Mouse (Mus musculus): ENCODE results near the gene Trmt10c. TPM values are rescaled to one million over a fixed set of nuclear protein-coding genes. Genes with fewer than 3 reads are reported as not detected.

Trmt10c gene
- polyA plus RNA-seq, 1 experiment from 2014 or later: 18.4 TPM

DNA sequence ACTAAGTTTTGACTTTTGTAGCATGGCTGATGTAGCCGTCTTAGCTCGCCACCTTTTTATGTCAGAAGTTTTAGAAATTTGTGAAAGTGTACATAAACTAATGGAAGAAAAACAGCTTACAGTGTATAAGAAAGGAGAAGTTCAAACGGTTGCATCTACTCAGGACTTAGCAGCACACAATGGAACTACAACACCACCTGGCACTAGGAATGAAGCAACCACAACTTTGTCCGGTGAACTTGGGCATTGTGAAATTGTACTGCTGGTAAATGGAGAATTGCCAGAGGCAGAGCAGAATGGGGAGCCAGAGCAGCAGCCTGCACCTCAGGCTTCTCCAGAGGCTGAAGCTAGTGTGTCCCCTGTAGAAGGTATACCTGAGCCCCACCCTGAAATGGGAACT, 47.3 kb downstream of the Trmt10c start:
- Histone ChIP-seq H3K4me2 (ENCODE audit: low read length) (no peak overlapping the region), H3K36me3 (ENCODE audit: control insufficient read depth, insufficient read depth, low read length) (peaks cover 7% of the 10 kb centered on the region), H3K27me3 (ENCODE audit: control insufficient read depth, insufficient read depth, low read depth, low read length) (no peaks in the 10 kb centered on the region), H3K4me1 (ENCODE audit: control insufficient read depth, insufficient read depth, low read length) (no peaks in the 10 kb centered on the region), H3K9me3 (replicated peaks; ENCODE audit: control insufficient read depth, low read length, poor library complexity, severe bottlenecking) (no peaks in the 10 kb centered on the region), H3K4me3 (ENCODE audit: low read depth, low read length) (no peak overlapping the region), H3K27ac (ENCODE audit: low read length) (no peak overlapping the region), H3K9ac (ENCODE audit: low read depth, low read length) (no peak overlapping the region)
- 96% methylated on average over 4 of the region's 4 CpGs for WGBS
- no peak for ATAC-seq

DNA sequence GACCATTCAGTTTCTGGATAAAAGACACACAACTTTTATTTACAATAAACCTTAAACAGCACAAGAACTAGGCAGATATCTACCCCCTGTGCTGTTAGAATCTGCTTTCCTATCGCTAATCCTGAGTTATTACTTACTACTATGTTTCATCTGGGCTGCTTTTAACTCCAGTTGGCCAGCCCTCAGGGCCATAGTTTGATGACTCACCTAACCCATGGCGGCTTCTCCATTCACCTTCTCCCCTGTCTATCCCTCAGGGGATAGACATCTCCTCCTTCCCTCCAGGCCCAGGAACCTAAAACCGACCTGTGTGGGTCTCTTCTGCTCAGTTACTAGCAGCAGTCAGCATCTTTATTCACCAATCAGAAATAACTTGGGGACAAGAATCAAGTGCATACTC, 51.6 kb downstream of the Trmt10c start:
- WGBS: 94% methylated on average over 3 of the region's 3 CpGs
- no peaks in the 10 kb centered on the region for H3K4me1 ChIP-seq (ENCODE audit: control insufficient read depth, insufficient read depth, low read length)
- no peak overlapping the region for H3K4me3 ChIP-seq (ENCODE audit: low read depth, low read length)
- no peak for ATAC-seq
- H3K9me3 ChIP-seq (replicated peaks; ENCODE audit: control insufficient read depth, low read length, poor library complexity, severe bottlenecking): no peaks in the 10 kb centered on the region
- H3K27me3 ChIP-seq (ENCODE audit: control insufficient read depth, insufficient read depth, low read depth, low read length): no peaks in the 10 kb centered on the region
- no peak overlapping the region for H3K27ac ChIP-seq (ENCODE audit: low read length)
- H3K9ac ChIP-seq (ENCODE audit: low read depth, low read length): no peak overlapping the region
- H3K4me2 ChIP-seq (ENCODE audit: low read length): no peak overlapping the region
- no peaks in the 10 kb centered on the region; the same call in 1 of the 2 replicates for H3K36me3 ChIP-seq (ENCODE audit: control insufficient read depth, insufficient read depth, low read length)

Small RNA genes within 50 kb of the gene (microRNA-seq; reads per million reads assigned to microRNA genes)
- not detected for gene Gm24047

Other genes starting within 250 kb of the Trmt10c start
- 1.1 and 1.3 TPM in 2 replicates for gene Nfkbiz, start 198.9 kb downstream of the Trmt10c start, polyA plus RNA-seq (2015; fragmentation: Nextera tagmentation; extraction: Ambion mirVana)
- 1.8 and 2.0 TPM in 2 replicates for gene Nxpe3, start 142.5 kb downstream of the Trmt10c start, polyA plus RNA-seq (2015; fragmentation: Nextera tagmentation; extraction: Ambion mirVana)
- gene Cep97, start 103.0 kb downstream of the Trmt10c start, polyA plus RNA-seq (2015; fragmentation: Nextera tagmentation; extraction: Ambion mirVana): 12.1 and 12.2 TPM in 2 replicates
- 436 and 460 TPM in 2 replicates for gene Rpl24, start 71.5 kb downstream of the Trmt10c start, polyA plus RNA-seq (2015; fragmentation: Nextera tagmentation; extraction: Ambion mirVana)
- 24.6 and 25.4 TPM in 2 replicates for gene Zbtb11, start 63.9 kb downstream of the Trmt10c start, polyA plus RNA-seq (2015; fragmentation: Nextera tagmentation; extraction: Ambion mirVana)
- 216 and 227 TPM in 2 replicates for gene Pcnp, start 8.1 kb downstream of the Trmt10c start, polyA plus RNA-seq (2015; fragmentation: Nextera tagmentation; extraction: Ambion mirVana)
- 55.4 and 63.5 TPM in 2 replicates for gene Senp7, start 10.5 kb upstream of the Trmt10c start, polyA plus RNA-seq (2015; fragmentation: Nextera tagmentation; extraction: Ambion mirVana)
- gene Impg2, start 166.5 kb upstream of the Trmt10c start, polyA plus RNA-seq (2015; fragmentation: Nextera tagmentation; extraction: Ambion mirVana): 0.11 and 0.16 TPM in 2 replicates

All from midbrain, embryonic 16.5 days (tissue).